Mouse (Mus musculus) heart, postnatal 14 days (tissue): ENCODE data around the gene Obp1a. TPM values are rescaled to one million over a fixed set of nuclear protein-coding genes. Genes with fewer than 3 reads are reported as not detected.

Experiments
- DNase-seq, 2 experiments: peaks; one replicate each; pipeline ENCODE4 v3.0.0; 2021 to 2022
- intact Hi-C: fragments of 180-260 bp; cut with DNase I; formaldehyde crosslinking; loops from one replicate; pipeline ENCODE4 v1.15.1; 2025
- long read RNA-seq, 2 experiments: library from polyadenylated mRNA; stranded (forward); transcript quantifications; one replicate each; pipeline ENCODE4 v2.0.0; 2021
- total RNA-seq, 2 experiments: library from RNA; stranded (reverse); gene quantifications; 2 replicates each; pipeline ENCODE4 v1.2.3; 2021

Obp1a gene
- not detected for total RNA-seq
- long read RNA-seq, experiment 1 = 0 reads
- long read RNA-seq, experiment 2 = 0 reads

GRCm38 (mm10) chrX:78091274-78091673 is at the start of gene Obp1a:
Gene Obp1a (minus strand): TSS chrX:78091374.
- no peak for DNase-seq
- intact Hi-C loops = no loop called here

- intact Hi-C loops = no loop called here
- DNase-seq = no peak
These were observed 34.0 kb upstream of the Obp1a start, which contains the start of gene Gm5938 for GRCm38 (mm10) chrX:78125167-78125566. Gene Gm5938 (plus strand): TSS chrX:78125467.

Other genes starting within 250 kb of the Obp1a start
- not detected for gene Pbsn, start 237.8 kb downstream of the Obp1a start, total RNA-seq
- not detected for gene Gm14744, start 226.6 kb downstream of the Obp1a start, total RNA-seq
- not detected for gene 5430402E10Rik, start 166.3 kb downstream of the Obp1a start, total RNA-seq
- gene Gm5938, start 34.1 kb upstream of the Obp1a start, total RNA-seq = not detected
- gene Obp1b, start 95.4 kb upstream of the Obp1a start, total RNA-seq = not detected
- gene Gm14743, start 154.5 kb upstream of the Obp1a start, total RNA-seq = not detected